Mouse (Mus musculus) MEL (cell line): Measurements from ENCODE around the gene Rgl1. TPM values are rescaled to one million over a fixed set of nuclear protein-coding genes. Genes with fewer than 3 reads are reported as not detected.

Experiments used
- DNase-seq: peaks from one replicate; pipeline ENCODE4 v3.0.0; 2011; ENCODE audit warnings: low read depth, low spot score
- H3K27ac ChIP-seq: 2 replicates; pipeline ENCODE4 v1.5.1; 2012; ENCODE audit warnings: low read depth, mild to moderate bottlenecking, control low read depth, low read length, moderate library complexity; ENCODE audit not compliant: control insufficient read depth
- H3K27me3 ChIP-seq, 2 experiments: fragments of 150-350 bp in 1 of 2; sonication (generic) in 1 of 2; 2 replicates each; pipeline ENCODE4 v1.6.1; 2012; ENCODE audit warnings: low read length in 2 of 2, mild to moderate bottlenecking in 2 of 2, improper control_type of control experiment in 1 of 2, moderate library complexity in 1 of 2; ENCODE audit not compliant: insufficient read depth in 2 of 2, control insufficient read depth in 1 of 2
- H3K36me3 ChIP-seq, 2 experiments: 2 replicates each; pipeline ENCODE4 v1.6.1; 2012 to 2014; ENCODE audit warnings: low read length in 2 of 2, improper control_type of control experiment in 1 of 2, inconsistent platforms in 1 of 2, mild to moderate bottlenecking in 1 of 2; ENCODE audit not compliant: insufficient read depth in 2 of 2, control insufficient read depth in 1 of 2
- H3K4me1 ChIP-seq, 2 experiments: fragments of 150-350 bp in 1 of 2; sonication (generic) in 1 of 2; 2 replicates each; pipeline ENCODE4 v1.6.1; 2012; ENCODE audit warnings: low read length in 2 of 2, improper control_type of control experiment in 1 of 2, mild to moderate bottlenecking in 1 of 2; ENCODE audit not compliant: insufficient read depth in 2 of 2, control insufficient read depth in 1 of 2
- H3K4me3 ChIP-seq, 2 experiments: fragments of 150-350 bp in 1 of 2; sonication (generic) in 1 of 2; 2 replicates each; pipeline ENCODE4 v1.5.1; 2012; ENCODE audit warnings: low read depth in 2 of 2, low read length in 2 of 2, mild to moderate bottlenecking in 2 of 2, moderate library complexity in 2 of 2, control low read depth in 1 of 2, improper control_type of control experiment in 1 of 2; ENCODE audit not compliant: control insufficient read depth in 1 of 2, insufficient read depth in 1 of 2
- H3K79me2 ChIP-seq: 2 replicates; pipeline ENCODE4 v1.6.1; 2012; ENCODE audit warnings: mild to moderate bottlenecking, low read length, moderate library complexity; ENCODE audit not compliant: control insufficient read depth, poor library complexity, insufficient read depth
- H3K9ac ChIP-seq: 2 replicates; pipeline ENCODE4 v1.6.1; 2012; ENCODE audit warnings: low read depth, mild to moderate bottlenecking, control low read depth, low read length, moderate library complexity; ENCODE audit not compliant: control insufficient read depth, poor library complexity, severe bottlenecking
- H3K9me3 ChIP-seq: fragments of 150-350 bp; sonication (generic); replicated peaks from 2 replicates; pipeline ENCODE4 v1.6.1; 2012; ENCODE audit warnings: mild to moderate bottlenecking, low read length, improper control_type of control experiment, moderate library complexity; ENCODE audit not compliant: insufficient read depth
- CTCF ChIP-seq, 3 experiments: IDR thresholded peaks in 2 of 3; conservative IDR thresholded peaks in 1 of 3; 2 replicates each; pipeline ENCODE4 v1.5.1; 2011 to 2012; ENCODE audit warnings: low read length in 3 of 3, low read depth in 2 of 3, mild to moderate bottlenecking in 2 of 3, improper control_type of control experiment in 1 of 3, inconsistent platforms in 1 of 3, mixed read lengths in 1 of 3, moderate library complexity in 1 of 3; ENCODE audit not compliant: control insufficient read depth in 1 of 3, insufficient read depth in 1 of 3, poor library complexity in 1 of 3, severe bottlenecking in 1 of 3
- E2F4 ChIP-seq: IDR thresholded peaks from 2 replicates; pipeline ENCODE4 v1.6.1; 2011; ENCODE audit warnings: low read depth, low read length, improper control_type of control experiment, borderline replicate concordance
- ELF1 ChIP-seq: IDR thresholded peaks from 2 replicates; pipeline ENCODE4 v1.6.1; 2014; ENCODE audit warnings: low read depth, mild to moderate bottlenecking, inconsistent platforms, low read length, improper control_type of control experiment, moderate library complexity
- GABPA ChIP-seq: IDR thresholded peaks from 2 replicates; pipeline ENCODE4 v1.6.1; 2012; ENCODE audit warnings: low read depth, mild to moderate bottlenecking, inconsistent platforms, low read length, improper control_type of control experiment, moderate library complexity
- GATA1 ChIP-seq: IDR thresholded peaks from 2 replicates; pipeline ENCODE4 v1.6.1; 2011; ENCODE audit warnings: low read depth, low read length, improper control_type of control experiment
- HCFC1 ChIP-seq: IDR thresholded peaks from 2 replicates; pipeline ENCODE4 v1.6.1; 2012; ENCODE audit warnings: low read depth, mild to moderate bottlenecking, inconsistent platforms, low read length, improper control_type of control experiment, moderate library complexity
- JUND ChIP-seq: IDR thresholded peaks from 2 replicates; pipeline ENCODE4 v1.6.1; 2011; ENCODE audit warnings: low read depth, mild to moderate bottlenecking, improper control_type of control experiment, low read length
- MAFK ChIP-seq: IDR thresholded peaks from 2 replicates; pipeline ENCODE4 v1.6.1; 2011; ENCODE audit warnings: low read depth, mild to moderate bottlenecking, low read length, improper control_type of control experiment, borderline replicate concordance
- MAX ChIP-seq: IDR thresholded peaks from 2 replicates; pipeline ENCODE4 v1.6.1; 2011; ENCODE audit warnings: low read length, improper control_type of control experiment
- MAZ ChIP-seq: IDR thresholded peaks from 2 replicates; pipeline ENCODE4 v1.6.1; 2012; ENCODE audit warnings: low read depth, mild to moderate bottlenecking, inconsistent platforms, low read length, improper control_type of control experiment
- MEF2A ChIP-seq: IDR thresholded peaks from 2 replicates; pipeline ENCODE4 v1.6.1; 2014; ENCODE audit warnings: low read depth, mild to moderate bottlenecking, inconsistent platforms, low read length, improper control_type of control experiment; ENCODE audit not compliant: poor library complexity, insufficient replicate concordance, severe bottlenecking; ENCODE audit errors: extremely low read depth
- NELFE ChIP-seq: IDR thresholded peaks from 2 replicates; pipeline ENCODE4 v1.6.1; 2011; ENCODE audit warnings: low read depth, low read length, improper control_type of control experiment
- NRF1 ChIP-seq: IDR thresholded peaks from 2 replicates; pipeline ENCODE4 v1.6.1; 2014; ENCODE audit warnings: low read depth, mild to moderate bottlenecking, inconsistent platforms, low read length, improper control_type of control experiment, moderate library complexity; ENCODE audit not compliant: poor library complexity, insufficient read depth, severe bottlenecking
- POLR2AphosphoS5 ChIP-seq: IDR thresholded peaks from 2 replicates; pipeline ENCODE4 v1.6.1; 2012; ENCODE audit warnings: low read depth, borderline replicate concordance, mild to moderate bottlenecking, inconsistent platforms, low read length, moderate library complexity, mixed read lengths
- RAD21 ChIP-seq: IDR thresholded peaks from 2 replicates; pipeline ENCODE4 v1.6.1; 2011; ENCODE audit warnings: mild to moderate bottlenecking, low read depth, low read length, improper control_type of control experiment
- RCOR1 ChIP-seq: IDR thresholded peaks from 2 replicates; pipeline ENCODE4 v1.6.1; 2012; ENCODE audit warnings: low read depth, mild to moderate bottlenecking, inconsistent platforms, low read length, improper control_type of control experiment
- SIN3A ChIP-seq: IDR thresholded peaks from 2 replicates; pipeline ENCODE4 v1.6.1; 2012; ENCODE audit warnings: low read length, improper control_type of control experiment, inconsistent platforms
- SMC3 ChIP-seq: IDR thresholded peaks from 2 replicates; pipeline ENCODE4 v1.6.1; 2011; ENCODE audit warnings: low read depth, low read length, improper control_type of control experiment
- TBP ChIP-seq: IDR thresholded peaks from 2 replicates; pipeline ENCODE4 v1.8.0; 2011; ENCODE audit warnings: low read depth, low read length, improper control_type of control experiment
- TCF12 ChIP-seq: IDR thresholded peaks from 2 replicates; pipeline ENCODE4 v1.6.1; 2014; ENCODE audit warnings: low read depth, mild to moderate bottlenecking, inconsistent platforms, low read length, improper control_type of control experiment, moderate library complexity
- UBTF ChIP-seq: IDR thresholded peaks from 2 replicates; pipeline ENCODE4 v1.6.1; 2012; ENCODE audit warnings: low read depth, mild to moderate bottlenecking, inconsistent platforms, low read length, improper control_type of control experiment, moderate library complexity, borderline replicate concordance; ENCODE audit not compliant: insufficient read depth
- USF1 ChIP-seq: IDR thresholded peaks from 2 replicates; pipeline ENCODE4 v1.6.1; 2014; ENCODE audit warnings: low read depth, mild to moderate bottlenecking, inconsistent platforms, low read length, improper control_type of control experiment, moderate library complexity
- USF2 ChIP-seq, 2 experiments: IDR thresholded peaks; 2 replicates each; pipeline ENCODE4 v1.6.1; 2011 to 2012; ENCODE audit warnings: improper control_type of control experiment in 2 of 2, low read length in 2 of 2, borderline replicate concordance in 1 of 2, inconsistent platforms in 1 of 2, low read depth in 1 of 2, mild to moderate bottlenecking in 1 of 2; ENCODE audit not compliant: insufficient read depth in 1 of 2
- ZC3H11A ChIP-seq: IDR thresholded peaks from 2 replicates; pipeline ENCODE4 v1.6.1; 2012; ENCODE audit warnings: low read depth, mild to moderate bottlenecking, inconsistent platforms, low read length, improper control_type of control experiment
- ZKSCAN1 ChIP-seq: IDR thresholded peaks from 2 replicates; pipeline ENCODE4 v1.6.1; 2012; ENCODE audit warnings: low read depth, mild to moderate bottlenecking, inconsistent platforms, low read length, improper control_type of control experiment, moderate library complexity
- polyA plus RNA-seq, 2 experiments: library from polyadenylated mRNA; stranded (reverse) in 1 of 2; unstranded in 1 of 2; fragments of >175 nt in 1 of 2; fragments of >200 nt in 1 of 2; gene quantifications; 2 replicates each; pipeline versions ENCODE4 v1.2.1 to v1.2.4; 2012; ENCODE audit warnings: low replicate concordance in 2 of 2, low read depth in 1 of 2; ENCODE audit not compliant: insufficient read length in 2 of 2, insufficient read depth in 1 of 2, missing spikeins in 1 of 2
- total RNA-seq: library from RNA; depleted of rRNA; stranded (reverse); fragments of 300-350 nt; gene quantifications from 2 replicates; pipeline ENCODE4 v1.2.3, GENCODE M21; 2012

The Rgl1 gene
- total and polyA plus RNA-seq, 3 experiments = 0.12 to 0.39 TPM; not detected in 1

- Histone ChIP-seq H3K27me3 (peaks cover 0 to 3% of the 10 kb centered on the region in 2 experiments; a peak in 2 of 4 replicates), H3K79me2 (no peaks in the 10 kb centered on the region), H3K36me3 (peaks cover 0 to 8% of the 10 kb centered on the region in 2 experiments; a peak in 2 of 4 replicates), H3K4me1 (peaks cover 5 to 22% of the 10 kb centered on the region in 2 experiments), H3K4me3 (no peak overlapping the region), H3K9ac (no peak overlapping the region), H3K27ac (no peak overlapping the region), H3K9me3 (no peaks in the 10 kb centered on the region)
- DNase-seq = peak; percentile 65
- TF ChIP-seq SIN3A (no peak), ZC3H11A (peak; percentile 41; the same call in 1 of the 2 replicates), MAX (no peak), RAD21 (peak; percentile 43), JUND (no peak), UBTF (no peak), SMC3 (peak; percentile 78), GATA1 (peak; percentile 63), CTCF (IDR thresholded peaks at IDR 0.05 in 2 of 3, conservative IDR thresholded peaks at IDR 0.05 in 1 of 3; ENCODE audit: control insufficient read depth in 1 of 3, insufficient read depth in 1 of 3, low read depth in 2 of 3, low read length in 3 of 3, poor library complexity in 1 of 3, severe bottlenecking in 1 of 3) (peak; percentile 73 to 80 (median 74)), HCFC1 (no peak), ELF1 (no peak), NRF1 (no peak), RCOR1 (no peak)
Measured at GRCm38 (mm10) chr1:152520798-152521575, 245.2 kb downstream of the Rgl1 start.

DNA sequence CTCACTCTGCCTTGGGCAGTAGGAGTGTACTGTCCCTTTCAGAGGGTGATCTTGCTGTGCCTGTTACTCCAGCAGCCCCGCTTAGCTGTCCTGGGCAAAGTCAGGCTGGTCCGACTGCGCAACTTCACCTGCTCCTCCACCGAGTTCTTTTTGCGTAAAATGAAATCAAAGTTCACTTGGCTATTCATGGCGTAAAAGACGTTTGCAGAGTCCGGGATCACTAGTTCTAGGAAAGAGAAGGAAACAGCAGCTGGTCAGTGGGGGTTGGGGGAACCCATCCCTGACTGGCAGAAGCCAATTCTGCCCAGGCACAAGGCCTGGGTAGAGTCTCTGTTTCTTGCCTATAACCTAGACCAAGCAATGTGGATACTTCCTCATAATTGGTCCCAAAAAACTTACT lies 247.2 kb downstream of the Rgl1 start:
- Histone ChIP-seq H3K9me3 (no peaks in the 10 kb centered on the region), H3K27me3 (peaks cover 0 to 6% of the 10 kb centered on the region in 2 experiments; a peak in 2 of 4 replicates), H3K9ac (no peak overlapping the region), H3K79me2 (no peaks in the 10 kb centered on the region), H3K36me3 (peaks cover 0 to 7% of the 10 kb centered on the region in 2 experiments; a peak in 2 of 4 replicates), H3K27ac (no peak overlapping the region), H3K4me1 (peaks cover 5 to 13% of the 10 kb centered on the region in 2 experiments), H3K4me3 (no peak overlapping the region)
- DNase-seq = no peak
- TF ChIP-seq MEF2A (no peak), E2F4 (no peak), ZKSCAN1 (no peak), TCF12 (no peak), GABPA (no peak), NELFE (no peak), POLR2AphosphoS5 (no peak), TBP (no peak), RCOR1 (no peak), ZC3H11A (no peak), MAFK (no peak), MAZ (no peak), USF2 (IDR thresholded peaks at IDR 0.05; ENCODE audit: borderline replicate concordance in 1 of 2, insufficient read depth in 1 of 2, low read depth in 1 of 2, low read length in 2 of 2) (no peak), UBTF (no peak), GATA1 (no peak), USF1 (no peak)
